Mouse (Mus musculus) kidney, postnatal 0 days (tissue): ENCODE data around the gene Kcnh7. TPM values are rescaled to one million over a fixed set of nuclear protein-coding genes. Genes with fewer than 3 reads are reported as not detected.
A peak's percentile ranks its signal among the peaks of the same experiment; 100 is the strongest.

ENCODE experiments used
- ATAC-seq: fragments of 200-750 bp; cut with Nextera tagmentation; replicated peaks from 2 replicates; pipeline ENCODE4 v1.8.0; 2017; ENCODE audit warnings: low read depth, moderate number of reproducible peaks, moderate TSS enrichment, moderate library complexity; ENCODE audit not compliant: low FRiP score
- DNase-seq: peaks from one replicate; pipeline ENCODE4 v3.0.0-alpha.2; 2016; ENCODE audit warnings: low spot score
- H3K27ac ChIP-seq: fragments of 300-500 bp; sonication (generic); 2 replicates; pipeline ENCODE4 v1.5.1; 2014; ENCODE audit warnings: mild to moderate bottlenecking
- H3K27me3 ChIP-seq: fragments of 300-500 bp; sonication (generic); 2 replicates; pipeline ENCODE4 v1.6.1; 2014; ENCODE audit warnings: low read length, mixed read lengths; ENCODE audit not compliant: insufficient read depth
- H3K36me3 ChIP-seq: fragments of 300-500 bp; sonication (generic); 2 replicates; pipeline ENCODE4 v1.6.1; 2014; ENCODE audit warnings: low read length, mixed read lengths; ENCODE audit not compliant: insufficient read depth
- H3K4me1 ChIP-seq: fragments of 300-500 bp; sonication (generic); replicated peaks from 2 replicates; pipeline ENCODE4 v1.6.1; 2014; ENCODE audit warnings: antibody characterized with exemption, low read length, mixed read lengths; ENCODE audit not compliant: insufficient read depth
- H3K4me2 ChIP-seq: fragments of 300-500 bp; sonication (generic); 2 replicates; pipeline ENCODE4 v1.6.1; 2014; ENCODE audit warnings: mild to moderate bottlenecking, low read length, moderate library complexity, mixed read lengths
- H3K4me3 ChIP-seq: fragments of 300-500 bp; sonication (generic); replicated peaks from 2 replicates; pipeline ENCODE4 v1.5.1; 2014; ENCODE audit warnings: low read depth, low read length
- H3K9ac ChIP-seq: fragments of 300-500 bp; sonication (generic); 2 replicates; pipeline ENCODE4 v1.6.1; 2014; ENCODE audit warnings: low read depth, low read length
- H3K9me3 ChIP-seq: fragments of 300-500 bp; sonication (generic); replicated peaks from 2 replicates; pipeline ENCODE4 v1.6.1; 2016; ENCODE audit warnings: low read length, inconsistent platforms, mixed read lengths
- CTCF ChIP-seq: IDR thresholded peaks from 2 replicates; pipeline ENCODE4 v1.5.1; 2016; ENCODE audit warnings: antibody characterized with exemption, low read depth, mild to moderate bottlenecking, moderate library complexity
- WGBS: fragments of 180-500 bp; shearing (Covaris S2); extraction: QIAGEN DNeasy Blood & Tissue Kit; methylation state at CpG from one replicate; pipeline ENCODE4 v1.1.7; 2014; 5-methylcytosine and 5-hydroxymethylcytosine counted together
- polyA plus RNA-seq: library from polyadenylated mRNA; unstranded; fragments of >200 nt; fragmentation: Nextera tagmentation; extraction: Ambion mirVana; gene quantifications from 2 replicates; pipeline ENCODE4 v1.2.1, GENCODE M21; 2015

Kcnh7 gene
- polyA plus RNA-seq, 1 experiment from 2014 or later = 0.46 TPM

DNA sequence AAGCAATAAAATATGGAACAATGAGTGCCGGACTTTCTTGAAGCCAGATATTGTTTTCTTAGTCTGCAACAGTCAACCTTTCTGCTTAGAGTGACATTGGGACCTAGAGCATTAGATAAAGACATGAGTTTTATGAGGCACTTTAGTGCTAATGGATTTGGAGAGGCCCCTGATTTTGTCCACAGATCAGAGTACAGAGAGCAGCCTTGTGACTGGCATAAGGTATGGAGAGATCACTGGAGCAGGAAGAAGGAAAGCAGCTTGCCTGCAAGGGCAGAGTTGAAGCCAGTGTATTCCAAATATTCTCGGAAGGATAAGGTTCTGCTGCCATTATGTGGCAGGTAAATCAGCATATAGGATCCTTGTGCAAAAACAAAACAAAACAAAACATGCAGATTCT is 93.6 kb downstream of the Kcnh7 start:
- ATAC-seq (no peak), DNase-seq (no peak)
- H3K9me3 ChIP-seq = no peaks in the 10 kb centered on the region
- H3K4me1 ChIP-seq = no peaks in the 10 kb centered on the region
- H3K36me3 ChIP-seq = no peaks in the 10 kb centered on the region
- no peak overlapping the region for H3K27ac ChIP-seq
- no peak overlapping the region for H3K4me3 ChIP-seq
- 40% methylated on average over 2 of the region's 2 CpGs for WGBS
- no peak overlapping the region for H3K9ac ChIP-seq
- TF ChIP-seq CTCF = no peak
- no peaks in the 10 kb centered on the region for H3K27me3 ChIP-seq
- no peak overlapping the region for H3K4me2 ChIP-seq

DNA sequence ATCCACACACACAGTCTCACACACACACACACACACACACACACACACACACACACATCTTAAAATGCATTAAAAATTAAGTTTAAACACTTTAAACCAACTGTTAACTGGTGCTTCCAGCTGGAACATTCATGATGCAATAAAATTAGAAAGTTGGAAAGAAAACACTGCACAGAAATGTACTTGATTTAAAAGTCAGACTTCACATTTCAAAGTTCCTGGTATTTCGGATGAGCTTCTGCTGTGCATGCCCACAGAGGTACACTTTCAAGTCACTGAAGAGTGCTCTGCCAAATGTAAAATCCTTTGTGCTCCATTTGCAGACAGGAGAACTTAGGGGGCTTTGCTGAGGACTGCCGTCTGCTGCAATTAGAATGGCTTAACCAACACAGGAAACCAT is 125.7 kb downstream of the Kcnh7 start:
- ATAC-seq (no peak), DNase-seq (no peak)
- Histone ChIP-seq H3K9me3 (no peaks in the 10 kb centered on the region), H3K4me3 (no peak overlapping the region), H3K4me1 (no peaks in the 10 kb centered on the region), H3K36me3 (no peaks in the 10 kb centered on the region), H3K4me2 (no peak overlapping the region), H3K9ac (no peak overlapping the region), H3K27ac (no peak overlapping the region), H3K27me3 (no peaks in the 10 kb centered on the region)
- TF ChIP-seq CTCF = no peak
- 78% methylated on average over 2 of the region's 2 CpGs for WGBS

DNA sequence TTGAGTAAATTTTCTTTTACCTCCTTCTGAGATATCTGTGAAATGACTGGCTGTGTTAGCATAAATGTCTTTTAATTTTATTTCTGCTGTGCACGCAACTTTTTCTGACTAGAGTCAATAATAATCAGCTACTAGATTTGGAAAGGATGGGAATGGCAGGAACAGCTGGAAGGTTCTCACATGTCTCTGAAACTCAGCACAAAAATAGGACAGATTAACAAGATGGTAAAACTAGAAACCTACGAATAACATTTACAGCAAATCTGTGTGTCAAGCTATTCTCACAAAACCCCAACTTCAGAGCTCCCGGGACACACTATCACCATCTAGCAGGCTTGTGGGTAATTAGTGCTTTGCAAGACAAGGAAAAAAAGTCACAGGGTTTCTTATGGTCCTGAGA is 134.2 kb downstream of the Kcnh7 start:
- no peak for TF ChIP-seq CTCF
- Histone ChIP-seq H3K27me3 (no peaks in the 10 kb centered on the region), H3K36me3 (no peaks in the 10 kb centered on the region), H3K9ac (no peak overlapping the region), H3K27ac (no peak overlapping the region), H3K4me3 (no peak overlapping the region), H3K4me1 (no peaks in the 10 kb centered on the region), H3K4me2 (no peak overlapping the region), H3K9me3 (no peaks in the 10 kb centered on the region)
- no peak for DNase-seq
- WGBS = 75% methylated on average over 3 of the region's 3 CpGs
- no peak for ATAC-seq

DNA sequence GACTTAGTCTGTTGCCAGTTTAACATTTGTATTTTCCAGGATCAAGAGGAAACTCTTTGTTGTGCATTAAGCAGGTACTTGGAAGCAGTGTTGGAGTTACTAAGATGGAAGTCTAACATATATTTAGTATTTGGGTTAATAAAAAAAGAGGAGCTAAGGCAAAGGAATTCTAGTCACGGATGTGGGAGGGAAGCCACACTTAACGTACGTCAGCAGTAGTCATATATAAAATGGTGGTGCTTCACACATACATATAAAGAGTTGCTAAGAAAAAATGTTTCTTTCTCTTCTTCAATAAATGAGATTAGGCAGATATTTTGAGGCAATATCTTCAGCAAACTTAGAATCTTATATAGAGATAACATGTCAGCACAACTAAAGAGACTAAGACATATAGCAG is 144.4 kb downstream of the Kcnh7 start:
- Histone ChIP-seq H3K27ac (no peak overlapping the region), H3K27me3 (no peaks in the 10 kb centered on the region), H3K36me3 (no peaks in the 10 kb centered on the region), H3K9ac (no peak overlapping the region), H3K4me1 (no peaks in the 10 kb centered on the region), H3K9me3 (no peaks in the 10 kb centered on the region), H3K4me3 (no peak overlapping the region), H3K4me2 (no peak overlapping the region)
- no peak for TF ChIP-seq CTCF
- DNase-seq (no peak), ATAC-seq (no peak)
- WGBS = 90% methylated on average over 3 of the region's 3 CpGs

DNA sequence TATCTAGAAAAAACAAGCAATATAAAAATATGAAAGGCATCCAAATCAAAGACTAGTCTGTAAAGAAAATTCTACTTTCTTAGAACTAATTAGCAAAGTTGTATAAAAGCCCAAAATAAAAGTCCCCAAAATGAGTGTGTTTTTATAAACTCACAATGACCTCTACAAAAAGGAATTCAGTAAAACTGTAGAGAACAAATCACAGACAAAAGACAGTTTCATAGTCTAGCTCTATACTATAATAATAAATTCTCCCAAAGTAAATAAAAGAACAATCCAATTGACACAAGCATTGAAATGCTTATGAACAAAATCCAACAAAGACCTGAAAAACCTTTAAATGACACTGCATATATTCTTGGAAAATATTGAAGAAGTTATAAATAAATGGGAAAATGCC is 169.2 kb downstream of the Kcnh7 start:
- no peak overlapping the region for H3K27ac ChIP-seq
- no peak for TF ChIP-seq CTCF
- ATAC-seq = no peak

DNA sequence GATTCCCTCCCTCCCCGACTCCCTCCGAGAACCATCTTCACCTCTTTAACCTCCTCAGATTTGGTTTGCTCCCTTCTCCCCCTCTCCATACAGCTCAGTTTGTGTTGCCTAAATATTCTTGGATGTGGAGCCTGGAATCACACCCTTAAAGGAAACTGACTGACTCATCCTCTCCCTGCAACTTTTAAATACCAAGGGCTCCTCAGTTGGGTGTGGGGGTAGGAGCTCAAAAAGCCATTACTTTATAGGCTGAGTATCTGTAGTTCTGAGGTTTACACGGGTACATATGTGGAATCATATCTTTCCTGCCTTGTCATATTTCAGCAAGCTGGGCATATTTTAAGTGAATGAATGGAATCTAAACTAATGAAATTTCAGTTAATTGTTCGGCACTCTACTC is 174.9 kb downstream of the Kcnh7 start:
- Histone ChIP-seq H3K9me3 (no peaks in the 10 kb centered on the region), H3K4me2 (no peak overlapping the region), H3K4me1 (no peaks in the 10 kb centered on the region), H3K9ac (no peak overlapping the region), H3K27me3 (no peaks in the 10 kb centered on the region), H3K36me3 (no peaks in the 10 kb centered on the region), H3K4me3 (no peak overlapping the region), H3K27ac (no peak overlapping the region)
- 82% methylated on average over 4 of the region's 4 CpGs for WGBS
- no peak for TF ChIP-seq CTCF
- ATAC-seq (no peak), DNase-seq (no peak)

More for the DNA sequence above, 169.2 kb downstream of the Kcnh7 start:
- Histone ChIP-seq H3K9ac (no peak overlapping the region), H3K4me2 (no peak overlapping the region), H3K36me3 (no peaks in the 10 kb centered on the region), H3K27me3 (no peaks in the 10 kb centered on the region), H3K4me1 (no peaks in the 10 kb centered on the region), H3K9me3 (no peaks in the 10 kb centered on the region), H3K4me3 (no peak overlapping the region)
- peak; percentile 70 for DNase-seq

DNA sequence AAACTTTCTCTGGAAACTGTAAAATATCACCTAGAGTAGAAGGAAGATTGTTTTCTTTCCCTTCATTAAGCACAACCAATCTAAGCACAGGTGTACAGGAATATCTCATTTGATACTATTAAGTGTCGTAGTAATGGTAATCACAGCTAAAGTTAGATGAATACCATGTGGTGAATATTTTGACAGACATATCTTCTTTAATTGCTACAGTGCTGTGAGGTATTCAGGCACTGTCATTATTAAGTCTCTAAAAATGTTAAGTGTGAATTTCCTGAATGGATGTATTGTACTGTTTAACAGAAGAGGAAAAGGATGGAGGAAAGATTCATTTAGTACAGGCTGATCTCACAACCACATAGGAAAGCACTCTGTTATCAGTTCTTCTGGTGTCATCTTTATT is 181.3 kb downstream of the Kcnh7 start:
- 85% methylated on average over 1 of the region's 1 CpGs for WGBS
- Histone ChIP-seq H3K4me3 (no peak overlapping the region), H3K4me2 (no peak overlapping the region), H3K9ac (no peak overlapping the region), H3K27ac (no peak overlapping the region), H3K4me1 (no peaks in the 10 kb centered on the region), H3K9me3 (no peaks in the 10 kb centered on the region), H3K27me3 (no peaks in the 10 kb centered on the region), H3K36me3 (no peaks in the 10 kb centered on the region)
- no peak for ATAC-seq
- TF ChIP-seq CTCF = no peak
- DNase-seq = no peak
